Mouse (Mus musculus): ENCODE data around the gene Dnah6. TPM values are rescaled to one million over a fixed set of nuclear protein-coding genes. Genes with fewer than 3 reads are reported as not detected.

Gene Dnah6
- polyA plus RNA-seq, 1 experiment = 0.04 TPM

DNA sequence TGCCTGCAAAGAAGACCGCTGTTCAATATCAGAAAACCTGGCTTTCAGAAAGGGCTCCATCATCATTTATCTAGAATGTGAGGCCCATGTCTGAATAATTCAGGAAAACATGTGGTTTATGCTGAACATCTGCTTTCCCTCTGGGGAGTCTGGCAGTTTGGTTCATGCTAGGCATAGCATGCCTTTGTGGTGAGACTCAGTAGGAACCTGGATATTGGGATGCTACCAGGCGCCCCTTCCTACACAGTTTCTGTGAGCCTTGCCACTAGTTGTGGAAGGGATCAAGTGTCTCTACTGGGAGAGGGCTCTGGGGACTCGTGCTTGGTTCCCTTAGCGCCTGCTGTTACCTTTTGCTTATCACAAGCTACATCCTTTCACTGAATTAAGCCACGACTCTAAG, 37.2 kb downstream of the Dnah6 start:
- 73% methylated on average over 5 of the region's 5 CpGs for WGBS
- Histone ChIP-seq H3K27me3 (ENCODE audit: control insufficient read depth, insufficient read depth, low read length) (no peaks in the 10 kb centered on the region), H3K27ac (ENCODE audit: insufficient read depth, low read depth, low read length) (no peak overlapping the region), H3K4me3 (ENCODE audit: low read depth, low read length) (no peak overlapping the region), H3K36me3 (ENCODE audit: control insufficient read depth, insufficient read depth, low read length) (no peaks in the 10 kb centered on the region), H3K4me1 (ENCODE audit: control insufficient read depth, insufficient read depth, insufficient read length, low read length) (no peaks in the 10 kb centered on the region)
- TF ChIP-seq POLR2A (IDR thresholded peaks at IDR 0.05; ENCODE audit: low read depth, low read length) (no peak), CTCF (IDR thresholded peaks at IDR 0.05; ENCODE audit: extremely low read depth, insufficient read length, insufficient replicate concordance, low read depth, low read length) (no peak)

DNA sequence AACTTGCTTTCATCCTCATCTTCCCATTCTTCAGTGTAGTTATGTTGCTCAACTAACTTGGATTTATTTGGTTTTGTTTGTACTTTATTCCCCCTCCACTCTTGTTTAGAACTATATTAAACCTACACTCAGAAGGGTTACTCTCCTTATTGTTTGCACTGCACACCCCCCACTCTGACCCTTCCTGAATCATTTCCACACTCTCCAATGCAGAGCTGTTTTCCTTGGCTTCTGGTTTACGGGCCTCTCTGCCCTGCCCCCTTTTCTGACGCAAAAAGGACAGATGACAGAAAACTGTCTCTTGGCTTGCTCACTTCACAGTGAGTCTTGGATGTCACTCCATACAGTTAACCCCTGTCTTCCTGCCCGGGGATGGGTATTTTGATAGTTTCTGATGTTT, 38.5 kb downstream of the Dnah6 start:
- no peak overlapping the region for H3K4me3 ChIP-seq (ENCODE audit: low read depth, low read length)
- WGBS = 62% methylated on average over 3 of the region's 3 CpGs
- no peaks in the 10 kb centered on the region for H3K27me3 ChIP-seq (ENCODE audit: control insufficient read depth, insufficient read depth, low read length)
- H3K27ac ChIP-seq (ENCODE audit: insufficient read depth, low read depth, low read length) = no peak overlapping the region
- H3K36me3 ChIP-seq (ENCODE audit: control insufficient read depth, insufficient read depth, low read length) = no peaks in the 10 kb centered on the region
- no peaks in the 10 kb centered on the region for H3K4me1 ChIP-seq (ENCODE audit: control insufficient read depth, insufficient read depth, insufficient read length, low read length)
- TF ChIP-seq POLR2A (IDR thresholded peaks at IDR 0.05; ENCODE audit: low read depth, low read length) = no peak
- no peak for TF ChIP-seq CTCF (IDR thresholded peaks at IDR 0.05; ENCODE audit: extremely low read depth, insufficient read length, insufficient replicate concordance, low read depth, low read length)

DNA sequence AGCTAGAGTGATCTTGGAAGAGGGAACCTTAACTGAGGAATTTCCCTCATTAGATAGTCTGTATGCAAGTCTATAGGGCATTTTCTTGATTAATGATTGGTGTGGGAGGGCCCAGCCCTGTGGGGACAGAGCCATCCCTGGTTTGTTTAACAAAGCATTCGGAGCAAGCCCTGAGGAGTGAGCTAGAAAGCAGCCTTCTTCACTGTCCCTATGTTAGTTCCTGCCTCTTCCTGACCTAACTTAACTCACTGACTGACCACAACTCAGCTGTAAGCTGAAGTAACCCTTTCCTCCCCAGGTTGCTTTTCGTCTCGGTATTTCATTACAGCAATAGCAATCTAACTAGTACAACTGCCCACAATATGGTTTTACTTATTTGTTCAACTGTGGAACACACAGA, 39.0 kb downstream of the Dnah6 start:
- no peak overlapping the region for H3K4me3 ChIP-seq (ENCODE audit: low read depth, low read length)
- WGBS = 35% methylated on average over 3 of the region's 3 CpGs

DNA sequence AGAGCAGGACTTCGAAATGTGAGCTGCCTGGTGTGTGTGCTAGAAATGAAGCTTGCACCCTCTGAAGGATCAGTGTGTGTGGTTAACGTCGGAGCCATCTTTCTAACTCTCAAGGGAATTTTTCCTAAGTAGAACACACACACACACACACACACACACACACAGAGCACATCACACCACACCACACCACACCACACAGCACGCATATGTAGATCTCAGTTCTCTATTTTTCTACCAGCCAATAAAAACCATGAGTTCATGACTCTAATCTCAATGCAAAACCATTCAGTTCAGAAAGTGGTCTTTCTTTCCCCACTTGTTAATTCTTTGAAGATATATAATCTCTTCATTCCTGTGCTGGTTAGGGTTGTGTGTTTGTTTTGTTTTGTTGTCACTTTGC, 39.4 kb downstream of the Dnah6 start:
- no peak overlapping the region for H3K27ac ChIP-seq (ENCODE audit: insufficient read depth, low read depth, low read length)
- H3K4me1 ChIP-seq (ENCODE audit: control insufficient read depth, insufficient read depth, insufficient read length, low read length) = no peaks in the 10 kb centered on the region
- H3K4me3 ChIP-seq (ENCODE audit: low read depth, low read length) = no peak overlapping the region
- no peaks in the 10 kb centered on the region for H3K36me3 ChIP-seq (ENCODE audit: control insufficient read depth, insufficient read depth, low read length)
- no peaks in the 10 kb centered on the region for H3K27me3 ChIP-seq (ENCODE audit: control insufficient read depth, insufficient read depth, low read length)
- WGBS = 69% methylated on average over 4 of the region's 4 CpGs
- TF ChIP-seq POLR2A (IDR thresholded peaks at IDR 0.05; ENCODE audit: low read depth, low read length) (no peak), CTCF (IDR thresholded peaks at IDR 0.05; ENCODE audit: extremely low read depth, insufficient read length, insufficient replicate concordance, low read depth, low read length) (no peak)

More for the DNA sequence above, 39.0 kb downstream of the Dnah6 start:
- Histone ChIP-seq H3K27ac (ENCODE audit: insufficient read depth, low read depth, low read length) (no peak overlapping the region), H3K4me1 (ENCODE audit: control insufficient read depth, insufficient read depth, insufficient read length, low read length) (no peaks in the 10 kb centered on the region), H3K36me3 (ENCODE audit: control insufficient read depth, insufficient read depth, low read length) (no peaks in the 10 kb centered on the region), H3K27me3 (ENCODE audit: control insufficient read depth, insufficient read depth, low read length) (no peaks in the 10 kb centered on the region)
- TF ChIP-seq POLR2A (IDR thresholded peaks at IDR 0.05; ENCODE audit: low read depth, low read length) = no peak
- TF ChIP-seq CTCF (IDR thresholded peaks at IDR 0.05; ENCODE audit: extremely low read depth, insufficient read length, insufficient replicate concordance, low read depth, low read length) = no peak

DNA sequence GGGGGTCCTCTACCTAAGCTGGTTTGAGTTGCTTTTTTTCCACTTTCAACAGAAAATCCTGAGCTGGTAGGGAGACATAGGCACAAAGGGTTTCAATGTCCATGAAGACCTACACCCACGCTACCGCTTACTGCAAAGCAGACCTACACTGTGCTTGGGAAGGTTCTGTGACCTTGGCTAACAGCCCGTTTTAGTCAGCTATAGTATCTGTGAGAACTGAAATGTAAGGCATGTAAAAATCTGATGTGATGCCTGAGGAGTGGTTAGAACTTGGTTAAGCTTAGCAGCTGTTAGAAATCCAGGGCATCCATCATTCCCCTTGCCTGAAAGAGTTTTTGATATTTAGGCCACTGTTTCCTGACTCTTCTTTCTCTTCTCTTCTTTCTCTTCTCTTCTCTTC, 46.3 kb downstream of the Dnah6 start:
- TF ChIP-seq POLR2A (IDR thresholded peaks at IDR 0.05; ENCODE audit: low read depth, low read length) (no peak), CTCF (IDR thresholded peaks at IDR 0.05; ENCODE audit: extremely low read depth, insufficient read length, insufficient replicate concordance, low read depth, low read length) (no peak)
- 76% methylated on average over 3 of the region's 3 CpGs for WGBS
- H3K36me3 ChIP-seq (ENCODE audit: control insufficient read depth, insufficient read depth, low read length) = no peaks in the 10 kb centered on the region
- H3K4me3 ChIP-seq (ENCODE audit: low read depth, low read length) = no peak overlapping the region
- H3K27me3 ChIP-seq (ENCODE audit: control insufficient read depth, insufficient read depth, low read length) = no peaks in the 10 kb centered on the region; the same call in 1 of the 2 replicates
- no peak overlapping the region for H3K27ac ChIP-seq (ENCODE audit: insufficient read depth, low read depth, low read length)
- H3K4me1 ChIP-seq (ENCODE audit: control insufficient read depth, insufficient read depth, insufficient read length, low read length) = no peaks in the 10 kb centered on the region

DNA sequence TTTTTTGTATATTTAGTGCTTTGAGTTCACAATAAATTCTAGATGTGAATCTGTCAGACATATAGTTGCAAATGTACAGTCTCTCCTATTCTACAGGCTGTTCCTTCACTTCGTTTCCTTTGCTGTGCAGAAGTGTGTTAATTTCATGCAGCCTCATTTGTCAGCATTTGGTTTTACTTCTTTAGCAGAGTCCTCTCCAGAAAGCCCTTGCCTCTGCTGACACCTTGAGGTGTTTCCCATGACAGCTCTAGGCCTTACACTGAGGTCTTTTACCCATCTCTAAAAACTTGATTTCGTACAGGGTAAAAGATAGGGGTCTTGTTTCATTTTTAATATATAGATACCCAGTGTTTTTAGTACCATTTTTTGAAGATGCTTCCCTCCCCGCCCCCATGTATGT, 54.2 kb downstream of the Dnah6 start:
- Histone ChIP-seq H3K4me3 (ENCODE audit: low read depth, low read length) (no peak overlapping the region), H3K27me3 (ENCODE audit: control insufficient read depth, insufficient read depth, low read length) (no peaks in the 10 kb centered on the region; the same call in 1 of the 2 replicates), H3K36me3 (ENCODE audit: control insufficient read depth, insufficient read depth, low read length) (no peaks in the 10 kb centered on the region), H3K27ac (ENCODE audit: insufficient read depth, low read depth, low read length) (no peak overlapping the region), H3K4me1 (ENCODE audit: control insufficient read depth, insufficient read depth, insufficient read length, low read length) (no peaks in the 10 kb centered on the region)
- 67% methylated on average over 3 of the region's 3 CpGs for WGBS
- TF ChIP-seq POLR2A (IDR thresholded peaks at IDR 0.05; ENCODE audit: low read depth, low read length) (no peak), CTCF (IDR thresholded peaks at IDR 0.05; ENCODE audit: extremely low read depth, insufficient read length, insufficient replicate concordance, low read depth, low read length) (no peak)

DNA sequence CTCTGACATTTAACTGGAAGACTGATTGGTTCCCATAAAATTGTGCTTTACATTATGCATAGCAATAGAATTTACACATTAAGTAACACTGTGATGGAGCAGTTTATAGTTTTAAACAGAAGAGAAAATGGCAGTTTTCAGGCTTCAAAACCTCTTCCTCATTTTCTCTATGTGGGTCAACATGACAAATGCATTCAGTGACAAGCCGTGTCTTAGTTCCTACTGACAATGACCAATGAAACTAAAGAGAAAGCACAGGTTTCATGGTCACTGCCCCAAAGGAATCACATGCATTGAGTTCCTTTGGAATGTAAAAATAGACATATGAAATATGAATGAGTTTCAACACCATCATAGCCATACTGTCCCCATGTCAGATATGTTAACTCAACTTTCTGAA, 58.5 kb downstream of the Dnah6 start:
- Histone ChIP-seq H3K27me3 (ENCODE audit: control insufficient read depth, insufficient read depth, low read length) (no peaks in the 10 kb centered on the region), H3K36me3 (ENCODE audit: control insufficient read depth, insufficient read depth, low read length) (no peaks in the 10 kb centered on the region), H3K4me1 (ENCODE audit: control insufficient read depth, insufficient read depth, insufficient read length, low read length) (no peaks in the 10 kb centered on the region), H3K4me3 (ENCODE audit: low read depth, low read length) (no peak overlapping the region), H3K27ac (ENCODE audit: insufficient read depth, low read depth, low read length) (no peak overlapping the region)
- WGBS = 76% methylated on average over 1 of the region's 1 CpGs
- TF ChIP-seq POLR2A (IDR thresholded peaks at IDR 0.05; ENCODE audit: low read depth, low read length) (no peak), CTCF (IDR thresholded peaks at IDR 0.05; ENCODE audit: extremely low read depth, insufficient read length, insufficient replicate concordance, low read depth, low read length) (no peak)

DNA sequence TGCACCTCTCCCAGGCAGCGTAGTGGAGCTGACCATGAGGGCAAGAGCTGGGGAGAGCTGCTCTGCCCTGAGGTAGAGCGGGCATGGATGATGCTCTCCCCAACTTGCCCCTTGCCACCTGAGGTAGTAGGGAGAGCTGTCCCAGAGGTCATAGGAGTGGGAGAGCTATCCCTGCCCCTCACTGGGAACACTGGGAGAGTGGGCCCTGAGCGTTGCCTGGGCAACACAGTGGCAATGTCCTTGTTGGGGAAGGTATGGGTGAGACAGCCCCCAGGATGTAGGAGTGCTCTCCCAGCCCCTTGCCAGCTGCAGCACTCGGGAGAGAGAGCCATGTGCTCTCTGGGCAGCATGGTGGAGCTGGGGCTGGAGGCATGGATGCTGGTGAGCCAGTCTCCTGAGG, 60.1 kb downstream of the Dnah6 start:
- Histone ChIP-seq H3K36me3 (ENCODE audit: control insufficient read depth, insufficient read depth, low read length) (no peaks in the 10 kb centered on the region), H3K27ac (ENCODE audit: insufficient read depth, low read depth, low read length) (no peak overlapping the region), H3K27me3 (ENCODE audit: control insufficient read depth, insufficient read depth, low read length) (no peaks in the 10 kb centered on the region), H3K4me3 (ENCODE audit: low read depth, low read length) (no peak overlapping the region), H3K4me1 (ENCODE audit: control insufficient read depth, insufficient read depth, insufficient read length, low read length) (no peaks in the 10 kb centered on the region)
- TF ChIP-seq POLR2A (IDR thresholded peaks at IDR 0.05; ENCODE audit: low read depth, low read length) (no peak), CTCF (IDR thresholded peaks at IDR 0.05; ENCODE audit: extremely low read depth, insufficient read length, insufficient replicate concordance, low read depth, low read length) (no peak)
- WGBS = 81% methylated on average over 4 of the region's 4 CpGs
